In genomic region chr5:14135929-14136328, GRCm38 (mm10) we compare ENCODE assay signal across 28 mouse cellular contexts.
DNase-seq lines count a peak whose midpoint lies in the region; ATAC-seq lines count a peak whose summit lies in the region.
"Had no signal": no experiment of that assay in that cellular context is flagged by ENCODE, and none has a peak within 500 bp of the region (broad histone marks: within the 10 kb centered on the region; RNA-seq: fewer than 3 reads in every experiment).

No protein-coding gene starts in this region.

- H3K4me2 ChIP-seq in midbrain, embryonic 15.5 days = no peak overlapping the region
- H3K4me2 ChIP-seq in midbrain, embryonic 13.5 days (replicated peaks) = no peak overlapping the region
- H3K4me2 ChIP-seq in forebrain, embryonic 13.5 days = peak overlapping the region; percentile 13; the same call in 1 of the 2 replicates
- H3K4me2 ChIP-seq: embryonic facial prominence, embryonic 13.5 days; heart, embryonic 15.5 days; limb, embryonic 15.5 days; liver, embryonic 13.5 days had no signal

- ATAC-seq in midbrain, embryonic 15.5 days (replicated peaks) = 0 out of 2 replicates have a peak, but pooled peaks have one; percentile 20
- no peak for ATAC-seq in midbrain, embryonic 13.5 days
- no peak; the same call in 1 of the 2 replicates for ATAC-seq in forebrain, embryonic 13.5 days
- ATAC-seq: activated CD4-positive, CD25-positive, alpha-beta regulatory T cell, adult 4 months; hindbrain, postnatal 0 days; intestine, embryonic 16.5 days; lung, postnatal 0 days had no signal

- no peaks in the 10 kb centered on the region for H3K27me3 ChIP-seq in midbrain, embryonic 15.5 days (replicated peaks)
- no peaks in the 10 kb centered on the region for H3K27me3 ChIP-seq in midbrain, embryonic 13.5 days
- no peaks in the 10 kb centered on the region for H3K27me3 ChIP-seq in forebrain, embryonic 13.5 days
- H3K27me3 ChIP-seq: embryonic facial prominence, embryonic 13.5 days; heart, embryonic 15.5 days; limb, embryonic 15.5 days; liver, embryonic 13.5 days had no signal

- H3K36me3 ChIP-seq in midbrain, embryonic 15.5 days (replicated peaks) = no peaks in the 10 kb centered on the region
- no peaks in the 10 kb centered on the region for H3K36me3 ChIP-seq in midbrain, embryonic 13.5 days
- H3K36me3 ChIP-seq in forebrain, embryonic 13.5 days (ENCODE audit: poor library complexity, severe bottlenecking) = no peaks in the 10 kb centered on the region
- H3K36me3 ChIP-seq: embryonic facial prominence, embryonic 13.5 days; heart, embryonic 10.5 days; heart, embryonic 15.5 days; limb, embryonic 10.5 days; limb, embryonic 15.5 days; liver, embryonic 13.5 days had no signal

- 38% methylated on average over 8 of the region's 8 CpGs for WGBS in midbrain, embryonic 15.5 days
- WGBS in midbrain, embryonic 13.5 days = 44% methylated on average over 8 of the region's 8 CpGs
- 30% methylated on average over 8 of the region's 8 CpGs for WGBS in forebrain, embryonic 13.5 days

- peak; percentile 60 for DNase-seq in hindlimb bud, embryonic 11.5 days (ENCODE audit: extremely low spot score, low read depth, low spot score)
- no peak for DNase-seq in cerebellum, postnatal 10 days
- no peak for DNase-seq in right cerebral cortex, postnatal 4 days
- DNase-seq: adrenal gland, adult 2 months; adrenal gland, postnatal 36 days; B cell, adult 2 months; cerebellum, adult 8-10 months; cerebellum, postnatal 36 days; embryo, embryonic 11 days; gastrocnemius, postnatal 14 days; kidney, adult 9 months; kidney, postnatal 10 days; layer of hippocampus, adult 9-11 months; liver, embryonic 13.5 days; lung, adult 18-20 months; lung, postnatal 4 days had no signal

- H3K9ac ChIP-seq in midbrain, embryonic 15.5 days = no peak overlapping the region
- no peak overlapping the region for H3K9ac ChIP-seq in midbrain, embryonic 13.5 days (replicated peaks)
- no peak overlapping the region for H3K9ac ChIP-seq in forebrain, embryonic 13.5 days
- H3K9ac ChIP-seq: embryonic facial prominence, embryonic 13.5 days; heart, embryonic 15.5 days; limb, embryonic 15.5 days; liver, embryonic 13.5 days had no signal

- H3K4me1 ChIP-seq in midbrain, embryonic 15.5 days = no peaks in the 10 kb centered on the region; the same call in 1 of the 2 replicates
- H3K4me1 ChIP-seq in midbrain, embryonic 13.5 days (replicated peaks) = no peaks in the 10 kb centered on the region
- H3K4me1 ChIP-seq in forebrain, embryonic 13.5 days = peaks cover 6% of the 10 kb centered on the region
- H3K4me1 ChIP-seq: embryonic facial prominence, embryonic 13.5 days; heart, embryonic 10.5 days; heart, embryonic 15.5 days; limb, embryonic 15.5 days; liver, embryonic 13.5 days had no signal

- no peak overlapping the region for H3K4me3 ChIP-seq in midbrain, embryonic 15.5 days
- H3K4me3 ChIP-seq in midbrain, embryonic 13.5 days (replicated peaks) = no peak overlapping the region
- H3K4me3 ChIP-seq in forebrain, embryonic 13.5 days = no peak overlapping the region
- H3K4me3 ChIP-seq: embryonic facial prominence, embryonic 13.5 days; heart, embryonic 10.5 days; heart, embryonic 15.5 days; limb, embryonic 10.5 days; limb, embryonic 15.5 days; liver, embryonic 13.5 days had no signal

- no peaks in the 10 kb centered on the region for H3K9me3 ChIP-seq in midbrain, embryonic 15.5 days
- H3K9me3 ChIP-seq in midbrain, embryonic 13.5 days = no peaks in the 10 kb centered on the region
- no peaks in the 10 kb centered on the region for H3K9me3 ChIP-seq in forebrain, embryonic 13.5 days (replicated peaks)
- H3K9me3 ChIP-seq: embryonic facial prominence, embryonic 13.5 days; heart, embryonic 10.5 days; heart, embryonic 15.5 days; limb, embryonic 10.5 days; limb, embryonic 15.5 days; liver, embryonic 13.5 days had no signal

- no peak overlapping the region for H3K27ac ChIP-seq in midbrain, embryonic 15.5 days
- H3K27ac ChIP-seq in midbrain, embryonic 13.5 days = no peak overlapping the region
- no peak overlapping the region for H3K27ac ChIP-seq in forebrain, embryonic 13.5 days
- H3K27ac ChIP-seq: embryonic facial prominence, embryonic 13.5 days; heart, embryonic 10.5 days; heart, embryonic 15.5 days; hindbrain, postnatal 0 days; limb, embryonic 10.5 days; limb, embryonic 15.5 days; liver, embryonic 13.5 days had no signal
